Mouse (Mus musculus) small intestine, adult 2 months (tissue): Measurements from ENCODE around the gene Pacs1.

Source experiments
- CTCF ChIP-seq: fragments of 200-500 bp; IDR thresholded peaks from 2 replicates; pipeline ENCODE4 v1.5.1; 2012; ENCODE audit warnings: low read depth, mild to moderate bottlenecking, control low read depth, inconsistent platforms, low read length, moderate library complexity, mixed read lengths; ENCODE audit not compliant: insufficient replicate concordance, insufficient read length; ENCODE audit errors: extremely low read depth
- POLR2A ChIP-seq: fragments of 200-500 bp; IDR thresholded peaks from 2 replicates; pipeline ENCODE4 v1.6.1; 2012; ENCODE audit warnings: low read depth, mild to moderate bottlenecking, control low read depth, inconsistent platforms, low read length, moderate library complexity

DNA sequence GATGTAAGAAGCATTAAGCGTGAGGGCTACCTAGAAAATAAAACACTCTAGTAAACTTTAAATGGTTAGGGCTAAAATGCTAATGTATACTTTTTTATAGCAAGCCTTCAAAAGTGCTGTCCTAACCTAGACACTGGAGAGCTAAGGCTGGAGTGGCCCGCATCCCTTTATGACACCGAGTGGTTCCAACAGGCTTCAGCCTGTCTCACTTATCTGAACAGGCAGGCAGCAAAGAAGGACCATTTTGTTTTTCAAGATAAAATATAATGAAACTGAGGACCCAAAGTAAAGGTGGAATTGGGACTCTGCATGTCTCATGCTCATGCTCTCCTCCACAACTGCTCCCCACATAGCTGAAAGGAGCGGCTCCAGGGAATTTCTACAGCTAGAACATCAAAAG lies 105.4 kb downstream of the Pacs1 start:
- TF ChIP-seq POLR2A (no peak), CTCF (no peak)
